Mouse (Mus musculus) lung, adult 18-20 months (tissue): ENCODE data around the gene Rbms3.

Experiments
- DNase-seq, 2 experiments: peaks; one replicate each; pipeline ENCODE4 v3.0.0; 2022; ENCODE audit warnings: mixed read lengths in 2 of 2

Gene Rbms3

GRCm38 (mm10) chr9:117476753-117477152 lies 153.0 kb downstream of the Rbms3 start:
- no peak for DNase-seq

DNA sequence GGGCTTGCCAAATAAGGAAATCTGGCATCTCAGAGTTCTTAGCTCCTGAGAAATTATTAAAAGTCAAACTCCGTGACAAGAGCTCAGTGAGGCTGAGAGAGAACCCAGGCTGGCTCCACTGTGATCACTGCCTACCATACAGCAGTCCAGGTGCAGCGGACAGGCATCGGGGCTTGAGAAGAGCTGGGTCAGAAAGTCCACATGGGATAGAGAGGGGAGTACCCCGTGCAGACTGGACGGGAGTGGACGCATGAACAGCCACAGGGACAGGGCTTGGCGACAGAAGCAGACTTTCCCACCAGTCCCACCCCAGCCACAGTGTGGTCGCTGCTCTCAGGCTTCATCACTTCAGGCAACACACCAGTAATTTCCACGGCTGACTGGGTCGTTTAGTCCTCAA lies 176.9 kb downstream of the Rbms3 start:
- no peak for DNase-seq

GRCm38 (mm10) chr9:117442611-117443010 lies 187.1 kb downstream of the Rbms3 start:
- no peak for DNase-seq

GRCm38 (mm10) chr9:117435856-117436255 lies 193.9 kb downstream of the Rbms3 start:
- DNase-seq, result no peak

DNA sequence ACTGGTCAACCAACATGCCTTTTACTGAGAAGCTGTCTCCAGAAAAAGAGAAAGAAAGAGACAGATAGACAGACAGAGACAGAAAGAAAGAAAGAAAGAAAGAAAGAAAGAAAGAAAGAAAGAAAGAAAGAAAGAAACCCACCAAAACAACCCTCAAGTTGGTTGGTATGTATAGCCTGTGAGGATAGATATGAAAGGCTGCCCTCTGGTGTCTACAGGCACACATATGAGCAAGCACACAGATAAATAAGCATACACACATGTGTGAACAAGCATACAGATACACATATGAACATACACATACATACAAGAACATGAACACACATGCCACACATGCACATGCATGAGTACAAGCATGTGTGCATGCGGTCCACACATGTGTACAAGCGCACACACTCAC lies 199.0 kb downstream of the Rbms3 start:
- no peak for DNase-seq

- DNase-seq, result no peak
Measured at GRCm38 (mm10) chr9:117429217-117430105, 200.3 kb downstream of the Rbms3 start.

DNA sequence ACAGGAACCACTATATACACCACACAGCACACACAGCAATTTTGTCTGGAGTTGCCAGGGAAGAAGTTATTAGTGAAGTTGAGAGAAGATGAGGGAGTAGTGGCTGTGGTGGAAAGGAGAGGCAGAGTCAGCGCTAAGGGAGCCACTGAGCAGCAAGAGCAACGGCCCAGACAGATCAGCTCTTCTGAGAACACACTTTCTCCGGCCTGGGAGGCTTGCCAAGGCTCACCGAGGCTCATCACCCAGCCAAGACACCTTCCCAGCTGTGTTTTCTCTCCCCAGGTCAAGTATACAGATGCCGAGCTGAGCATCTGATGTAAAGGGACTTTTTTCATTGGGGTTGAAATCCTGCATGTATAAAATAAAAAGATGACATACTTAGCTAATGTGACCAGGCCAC lies 206.5 kb downstream of the Rbms3 start:
- DNase-seq, result no peak

GRCm38 (mm10) chr9:117419874-117420485 lies 209.7 kb downstream of the Rbms3 start:
- peak in 1 of 2 experiments; percentile 3 for DNase-seq

DNA sequence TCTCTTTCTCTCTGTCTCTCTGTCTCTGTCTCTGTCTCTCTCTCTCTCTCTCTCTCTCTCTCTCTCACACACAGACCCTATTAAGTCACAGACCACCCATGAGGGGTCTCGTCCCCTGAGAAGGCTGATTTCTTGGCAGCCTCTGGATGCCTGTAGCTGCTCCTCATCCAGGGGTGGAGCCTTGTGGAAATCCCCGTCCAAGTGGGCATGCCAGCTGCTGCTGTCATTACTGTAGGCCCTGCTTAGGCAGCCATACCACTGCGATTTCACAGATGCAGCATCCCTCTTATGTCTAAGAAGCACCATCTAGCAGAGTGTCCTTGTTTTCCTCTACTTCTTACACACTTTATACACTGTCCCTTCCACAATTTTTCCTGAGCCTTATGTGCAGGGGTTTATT lies 216.5 kb downstream of the Rbms3 start:
- no peak for DNase-seq

DNA sequence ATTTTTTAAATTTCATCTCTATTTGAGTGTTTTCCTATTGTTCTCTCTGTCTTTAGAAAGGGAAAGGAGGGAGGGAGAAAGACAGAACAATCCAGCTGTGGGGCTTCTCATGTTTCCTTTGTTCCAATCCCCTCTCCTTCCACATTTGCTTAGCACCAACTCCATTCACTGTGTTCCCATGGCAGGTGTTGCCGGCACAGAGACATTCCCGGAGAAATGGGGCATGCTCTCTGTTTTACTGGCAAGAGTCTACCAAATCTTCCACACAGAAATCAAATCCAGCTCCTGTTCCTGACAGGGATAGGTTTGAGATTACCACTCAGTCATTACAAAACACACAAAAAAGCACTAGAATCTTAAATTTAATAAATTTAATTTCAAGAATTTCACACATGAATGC lies 217.1 kb downstream of the Rbms3 start:
- DNase-seq, result no peak

- DNase-seq, result no peak
Measured at GRCm38 (mm10) chr9:117404621-117405020, 225.1 kb downstream of the Rbms3 start.

DNA sequence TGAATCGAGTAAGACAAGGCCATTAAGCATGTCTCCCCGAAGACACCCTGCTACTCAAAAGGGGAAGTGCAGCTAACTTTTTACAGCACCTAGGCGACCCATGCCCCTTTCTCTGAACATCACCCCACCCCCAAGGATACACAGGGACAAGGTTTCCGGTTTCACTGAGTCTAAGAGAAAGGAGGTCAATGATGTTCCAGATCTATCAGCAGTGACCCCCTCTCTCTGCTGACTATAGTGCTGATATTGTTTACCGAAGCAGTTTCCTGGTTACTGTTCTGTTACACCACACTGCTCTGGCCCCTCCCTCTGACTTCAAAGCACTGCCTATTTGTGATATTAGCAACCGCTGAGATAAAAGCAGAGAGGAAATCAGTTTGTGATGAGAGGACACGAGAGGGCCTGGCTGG lies 229.4 kb downstream of the Rbms3 start:
- peak in 1 of 2 experiments; percentile 10 for DNase-seq

DNA sequence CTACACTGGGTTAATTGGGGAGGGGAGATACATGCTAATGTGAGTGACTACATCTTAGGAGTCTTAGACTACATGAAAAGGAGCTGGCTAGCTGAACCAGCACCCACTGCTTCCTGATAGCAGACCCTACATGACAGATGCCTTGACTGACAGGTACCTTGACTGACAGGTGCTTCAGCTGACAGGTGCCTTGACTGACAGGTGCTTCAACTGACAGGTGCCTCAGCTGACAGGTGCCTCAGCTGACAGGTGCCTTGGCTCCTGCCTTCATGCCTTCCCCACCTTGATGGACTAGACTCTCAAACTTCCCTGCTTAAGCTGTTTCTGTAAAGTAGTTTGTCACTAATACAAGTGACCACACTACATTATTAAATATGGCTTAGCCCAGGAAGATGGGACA lies 232.6 kb downstream of the Rbms3 start:
- no peak for DNase-seq

DNA sequence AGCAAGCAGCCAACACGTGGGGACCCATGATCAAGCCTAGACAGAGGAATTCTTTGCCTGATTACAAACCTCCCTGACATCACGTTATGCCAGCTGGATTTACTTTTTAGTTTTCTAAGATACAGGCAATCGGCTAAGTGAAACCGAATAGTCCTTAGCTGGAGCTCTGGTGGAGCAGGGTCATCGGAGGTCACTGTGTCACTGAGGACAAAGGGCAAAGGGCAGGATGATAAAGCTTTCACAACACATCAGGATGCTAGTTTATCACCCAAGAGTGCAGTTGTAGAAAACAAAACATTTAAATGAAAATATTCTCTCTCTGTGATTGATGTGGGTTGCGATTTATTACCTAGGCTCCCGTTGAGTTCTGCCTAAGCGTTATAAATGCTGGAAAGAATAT lies 233.1 kb downstream of the Rbms3 start:
- no peak for DNase-seq

DNA sequence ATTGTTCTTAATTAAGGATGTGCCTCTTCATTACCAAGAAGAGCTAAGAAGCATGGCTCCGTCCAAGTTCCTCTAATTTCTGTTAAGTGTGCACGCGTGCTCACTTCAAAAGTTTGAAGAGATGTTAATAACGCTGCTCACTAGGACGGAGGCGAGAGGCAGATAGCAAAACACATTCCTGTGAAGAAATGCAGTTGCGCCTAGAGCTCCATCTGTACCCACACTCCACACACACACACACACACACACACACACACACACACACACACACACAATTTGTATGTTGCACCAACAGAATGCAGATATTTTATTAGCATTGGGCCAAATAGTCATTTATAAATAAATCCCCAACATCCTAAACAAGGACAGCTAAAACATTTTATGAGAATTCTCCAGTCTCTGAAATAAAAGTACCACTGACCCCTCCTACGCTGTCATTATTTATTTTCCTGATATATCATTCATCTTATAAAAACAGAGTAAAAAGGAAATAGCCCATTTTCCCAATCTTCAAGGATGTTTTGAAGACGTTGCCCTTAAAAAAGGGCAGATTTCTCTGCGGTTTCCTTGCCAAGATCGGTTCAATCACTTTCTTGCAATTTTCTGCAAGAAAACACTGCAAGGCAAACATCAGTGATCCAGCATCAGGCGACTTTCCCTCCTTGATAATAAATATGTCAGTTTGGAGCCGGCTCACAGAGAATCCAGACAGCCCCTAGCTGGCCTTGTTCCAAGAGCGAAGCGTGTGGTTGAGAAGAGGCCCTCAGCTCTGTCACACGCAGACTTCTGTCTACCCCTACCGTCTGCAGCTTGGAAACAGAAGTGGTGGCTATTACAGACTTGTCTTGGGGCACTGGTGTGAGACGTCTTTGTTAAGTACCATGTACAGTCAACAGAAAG lies 235.8 kb downstream of the Rbms3 start:
- DNase-seq, result no peak

DNA sequence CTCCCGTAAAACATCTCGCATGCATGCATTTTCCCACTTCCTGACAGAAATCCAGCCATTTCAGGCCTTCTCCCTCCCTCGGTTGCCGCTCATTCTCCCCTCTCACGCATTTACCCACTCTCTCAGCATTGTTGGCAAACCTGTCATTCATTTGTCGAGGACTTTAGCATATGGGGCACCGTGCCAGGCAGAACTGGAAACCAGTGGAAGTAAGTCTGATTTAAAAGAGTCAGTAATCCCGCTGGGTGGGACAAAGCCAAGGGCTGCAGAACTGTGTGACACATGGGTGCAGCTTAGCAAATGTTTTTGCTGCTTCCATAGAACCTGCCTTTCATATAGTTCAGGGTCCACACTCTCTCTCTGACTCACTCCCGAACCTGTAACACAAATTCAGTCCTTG lies 241.7 kb downstream of the Rbms3 start:
- no peak for DNase-seq

DNA sequence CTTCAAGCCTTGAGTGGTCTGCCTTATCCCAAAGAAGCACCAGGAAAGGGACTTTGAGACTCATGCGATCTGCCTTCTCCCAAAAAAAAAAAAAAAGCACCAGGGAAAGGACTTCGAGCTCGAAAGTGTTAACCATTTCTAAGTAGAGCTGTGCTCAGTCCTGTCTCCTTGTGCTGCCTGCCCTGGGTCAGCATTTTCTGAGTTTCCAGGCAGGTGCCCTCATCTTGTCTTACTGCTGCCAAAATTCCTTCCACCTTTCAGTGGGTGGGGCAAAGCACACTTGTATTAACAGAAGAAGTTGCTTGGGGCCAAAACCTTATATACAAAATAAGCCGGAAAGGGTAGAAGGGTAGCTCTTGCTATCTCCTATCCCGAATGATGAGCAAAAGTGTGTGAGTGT lies 248.8 kb downstream of the Rbms3 start:
- no peak for DNase-seq

- DNase-seq, result no peak
Measured at GRCm38 (mm10) chr9:117380076-117380475, 249.6 kb downstream of the Rbms3 start.

DNA sequence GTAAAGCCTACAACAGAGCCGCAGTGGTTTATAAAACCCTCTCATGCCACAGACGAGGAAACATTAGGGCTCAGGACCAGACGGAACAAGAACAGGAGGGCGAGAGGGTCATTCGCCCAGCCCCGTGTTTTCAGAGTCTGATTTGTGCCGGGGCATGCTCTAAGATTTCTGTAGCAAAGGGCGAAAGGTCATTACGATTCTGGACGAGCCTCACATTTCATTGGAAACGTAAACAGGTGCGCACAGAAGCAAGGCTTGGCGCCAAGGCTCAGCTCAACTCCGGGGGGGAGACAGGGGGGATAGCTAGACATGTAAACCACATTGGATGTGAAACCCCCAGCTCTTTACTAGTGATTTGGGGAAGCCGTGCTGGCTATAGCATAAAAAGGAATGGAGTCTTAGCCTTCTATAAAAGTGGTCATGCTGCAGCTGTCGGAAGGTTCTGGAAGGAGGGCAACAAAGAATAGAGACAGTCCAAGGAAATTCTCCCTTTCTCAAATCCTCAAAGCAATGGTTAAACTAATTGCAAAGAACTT lies 250.2 kb downstream of the Rbms3 start:
- DNase-seq, result no peak

DNA sequence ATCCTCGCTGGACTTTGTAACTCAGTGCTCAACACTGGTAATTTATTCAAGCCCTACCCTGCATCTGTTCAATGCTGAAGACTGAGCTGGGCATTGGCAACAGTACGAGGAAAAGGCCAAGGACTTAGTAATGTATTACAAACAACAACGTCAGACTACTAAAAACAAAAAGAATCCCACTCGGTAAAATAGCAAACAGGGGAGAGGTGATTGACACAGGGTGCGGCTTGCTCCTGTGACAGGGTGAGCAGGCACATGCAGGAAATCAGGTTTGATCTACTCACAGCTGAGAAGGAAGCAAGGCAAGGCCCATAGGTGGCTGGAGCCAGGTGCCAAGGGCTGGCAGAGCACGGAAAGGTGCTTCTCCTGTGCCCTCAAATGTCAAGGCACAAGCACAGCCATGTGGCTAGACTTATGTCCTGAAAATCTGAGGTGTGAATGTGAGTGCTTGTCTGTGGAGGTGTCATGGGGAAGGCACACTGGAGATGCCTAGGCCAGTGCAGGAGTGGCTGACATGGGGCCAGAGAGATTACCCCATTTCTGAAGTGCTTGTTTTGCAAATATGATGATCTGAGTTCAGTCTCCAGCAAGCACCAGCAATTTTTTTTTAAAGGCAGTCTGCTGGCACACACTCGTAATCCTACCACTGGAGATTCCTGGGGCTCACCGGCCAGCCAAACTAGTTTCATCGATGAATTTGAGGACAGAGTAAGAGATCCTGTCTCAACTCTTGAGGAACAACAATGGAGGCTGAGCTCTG lies 251.4 kb downstream of the Rbms3 start:
- DNase-seq, result peak in 1 of 2 experiments; percentile 11

- no peak for DNase-seq
Measured at GRCm38 (mm10) chr9:117375776-117376175, 253.9 kb downstream of the Rbms3 start.

DNA sequence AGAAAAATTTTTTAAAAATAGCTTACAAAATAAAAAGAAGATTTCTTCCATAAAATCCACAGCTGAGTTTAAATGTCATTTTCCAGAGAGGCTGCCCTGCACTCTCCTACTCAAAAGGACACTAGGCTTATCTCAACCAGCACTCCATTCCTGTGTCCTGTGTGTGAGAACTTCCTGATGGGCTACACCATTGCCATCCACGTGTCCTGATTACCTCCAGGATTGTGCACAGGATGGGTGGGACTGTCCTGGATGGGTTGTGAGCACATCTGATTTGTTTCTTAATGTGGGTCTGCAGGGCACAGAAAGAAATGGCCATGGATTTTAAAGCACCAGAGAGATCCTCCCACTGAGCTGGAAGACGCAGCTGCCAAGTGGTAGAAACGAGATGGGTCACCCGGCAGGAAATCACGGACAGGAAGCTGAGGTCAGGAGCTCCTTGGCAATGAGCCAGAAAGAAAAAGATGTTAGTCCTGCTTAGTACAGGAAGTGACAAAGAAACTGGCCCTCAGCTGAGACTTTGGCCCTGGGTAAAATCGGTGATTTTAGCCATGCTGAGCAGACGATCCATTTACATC lies 256.5 kb downstream of the Rbms3 start:
- DNase-seq, result peak; percentile 26 to 49
